Mouse (Mus musculus): ENCODE data around the gene Xbp1.
"Not testable (repeated sequence)": the region's sequence is repeated elsewhere in the genome, so short reads cannot be mapped to it uniquely, and the experiment has no call there.

The Xbp1 gene

GRCm38 (mm10) chr11:5502351-5503051 is 18.0 kb upstream of the Xbp1 start:
- peak; percentile 45 for DNase-seq

GRCm38 (mm10) chr11:5505856-5506575 is 14.4 kb upstream of the Xbp1 start:
- peak; percentile 66 for DNase-seq

- no peak for DNase-seq
Measured at GRCm38 (mm10) chr11:5509215-5510098, 11.0 kb upstream of the Xbp1 start.

- no peak for DNase-seq
Measured at GRCm38 (mm10) chr11:5510099-5510391, 10.4 kb upstream of the Xbp1 start.

GRCm38 (mm10) chr11:5510686-5511085 is 9.8 kb upstream of the Xbp1 start:
- DNase-seq: not testable (repeated sequence)

- no peak for DNase-seq
Measured at GRCm38 (mm10) chr11:5512099-5512725, 8.2 kb upstream of the Xbp1 start.

- DNase-seq: no peak
Measured at GRCm38 (mm10) chr11:5512961-5513360, 7.5 kb upstream of the Xbp1 start.

GRCm38 (mm10) chr11:5514091-5514490 is 6.4 kb upstream of the Xbp1 start:
- no peak for DNase-seq

GRCm38 (mm10) chr11:5515196-5515595 is 5.3 kb upstream of the Xbp1 start:
- no peak for DNase-seq

GRCm38 (mm10) chr11:5515655-5516054 is 4.8 kb upstream of the Xbp1 start:
- DNase-seq: no peak

GRCm38 (mm10) chr11:5516151-5516550 is 4.3 kb upstream of the Xbp1 start:
- DNase-seq: no peak

GRCm38 (mm10) chr11:5516617-5517016 is 3.8 kb upstream of the Xbp1 start:
- no peak for DNase-seq

GRCm38 (mm10) chr11:5517346-5517745 is 3.1 kb upstream of the Xbp1 start:
- DNase-seq: no peak

GRCm38 (mm10) chr11:5519681-5520080 is 778 bp upstream of the Xbp1 start:
- no peak for DNase-seq

- DNase-seq: no peak
Measured at GRCm38 (mm10) chr11:5521266-5521515, 732 bp downstream of the Xbp1 start.

- peak; percentile 90 for DNase-seq
Measured at GRCm38 (mm10) chr11:5521516-5522291, 1.2 kb downstream of the Xbp1 start.

- no peak for DNase-seq
Measured at GRCm38 (mm10) chr11:5522798-5523415, 2.4 kb downstream of the Xbp1 start.

- no peak for DNase-seq
Measured at GRCm38 (mm10) chr11:5525418-5525817, 5.0 kb downstream of the Xbp1 start.

GRCm38 (mm10) chr11:5526573-5527439 is 6.3 kb downstream of the Xbp1 start:
- DNase-seq: no peak

GRCm38 (mm10) chr11:5527865-5528523 is 7.5 kb downstream of the Xbp1 start:
- DNase-seq: no peak

GRCm38 (mm10) chr11:5528841-5529240 is 8.4 kb downstream of the Xbp1 start:
- no peak for DNase-seq

All from lung, postnatal 10 days (tissue).